Mouse (Mus musculus): Measurements from ENCODE around the gene Srsf10. TPM values are rescaled to one million over a fixed set of nuclear protein-coding genes. Genes with fewer than 3 reads are reported as not detected.

The Srsf10 gene
- 10 to 100 TPM in 1 of 2 experiments, 1 to 10 TPM in 1; 7.7 to 12.7 TPM for polyA plus RNA-seq (2012; fragmentation: generic; extraction: Trizol)

GRCm38 (mm10) chr4:135855536-135856222, at the start of gene Srsf10:
Srsf10 (plus strand) TSS chr4:135855747.

GRCm38 (mm10) chr4:135873526-135874202, 18.1 kb downstream of the Srsf10 start, which contains the start of gene Pnrc2:
Pnrc2 (minus strand) TSS chr4:135873850.

GRCm38 (mm10) chr4:135895071-135895571, 39.6 kb downstream of the Srsf10 start, which contains the start of gene Cnr2:
Cnr2 (plus strand) TSS chr4:135895394.

Other genes starting within 250 kb of the Srsf10 start
- gene Ifnlr1, start 169.5 kb upstream of the Srsf10 start, polyA plus RNA-seq (2012; fragmentation: generic; extraction: Trizol): not detected
- not detected for gene Il22ra1, start 127.6 kb upstream of the Srsf10 start, polyA plus RNA-seq (2012; fragmentation: generic; extraction: Trizol)
- under 1 TPM in 1 of 2 experiments, not detected in 1; under 0.01 TPM for gene Myom3, start 96.0 kb upstream of the Srsf10 start, polyA plus RNA-seq (2012; fragmentation: generic; extraction: Trizol)
- gene Pnrc2, start 18.1 kb downstream of the Srsf10 start, polyA plus RNA-seq (2012; fragmentation: generic; extraction: Trizol): 10 to 100 TPM in 1 of 2 experiments, 1 to 10 TPM in 1; 1.0 to 43.9 TPM
- gene Cnr2, start 39.6 kb downstream of the Srsf10 start, polyA plus RNA-seq (2012; fragmentation: generic; extraction: Trizol): under 1 TPM in 1 of 2 experiments, not detected in 1; 0.04 TPM
- gene Fuca1, start 65.0 kb downstream of the Srsf10 start, polyA plus RNA-seq (2012; fragmentation: generic; extraction: Trizol): 100 to 1,000 TPM in 1 of 2 experiments, 10 to 100 TPM in 1; 74.8 to 183 TPM
- gene Hmgcl, start 90.7 kb downstream of the Srsf10 start, polyA plus RNA-seq (2012; fragmentation: generic; extraction: Trizol): 10 to 100 TPM; 19.6 to 44.9 TPM
- gene Gale, start 108.0 kb downstream of the Srsf10 start, polyA plus RNA-seq (2012; fragmentation: generic; extraction: Trizol): 10 to 100 TPM; 26.2 to 35.1 TPM
- 10 to 100 TPM; 57.3 to 66.3 TPM for gene Lypla2, start 116.9 kb downstream of the Srsf10 start, polyA plus RNA-seq (2012; fragmentation: generic; extraction: Trizol)
- 10 to 100 TPM; 25.4 to 35.3 TPM for gene Pithd1, start 131.5 kb downstream of the Srsf10 start, polyA plus RNA-seq (2012; fragmentation: generic; extraction: Trizol)
- gene Eloa, start 166.0 kb downstream of the Srsf10 start, polyA plus RNA-seq (2012; fragmentation: generic; extraction: Trizol): 10 to 100 TPM in 1 of 2 experiments, 1 to 10 TPM in 1; 3.0 to 16.7 TPM
- 1,000 to 10,000 TPM; 1,860 to 3,283 TPM for gene Rpl11, start 197.7 kb downstream of the Srsf10 start, polyA plus RNA-seq (2012; fragmentation: generic; extraction: Trizol)